Mouse (Mus musculus) erythroblast, embryonic 14.5 days (primary cell): ENCODE measurements around the gene Arid3a.

ENCODE experiments used
- GATA1 ChIP-seq: IDR thresholded peaks from 2 replicates; pipeline ENCODE4 v1.6.1; 2012; ENCODE audit warnings: low read length, inconsistent platforms, mixed read lengths
- TAL1 ChIP-seq: IDR thresholded peaks from 3 replicates; pipeline ENCODE4 v1.6.1; 2012; ENCODE audit warnings: low read length, inconsistent platforms, mixed read lengths

- TF ChIP-seq GATA1 (no peak), TAL1 (no peak)
Observed at GRCm38 (mm10) chr10:79924998-79925784, 1.7 kb upstream of the Arid3a start.
